Mouse (Mus musculus) megakaryocyte, embryonic 14.5 days (primary cell): ENCODE results near the gene Vps45.

Source experiments
- FLI1 ChIP-seq: IDR thresholded peaks from 2 replicates; pipeline ENCODE4 v1.6.1; 2012; ENCODE audit warnings: low read length, inconsistent platforms, mixed read lengths
- GATA1 ChIP-seq: IDR thresholded peaks from 3 replicates; pipeline ENCODE4 v1.6.1; 2012; ENCODE audit warnings: mixed read lengths, low read length, inconsistent platforms, borderline replicate concordance

GRCm38 (mm10) chr3:96082714-96083508, 24.6 kb upstream of the Vps45 start:
- TF ChIP-seq GATA1: no peak
- TF ChIP-seq FLI1: no peak
